Mouse (Mus musculus): ENCODE results near the gene Npr2.

The Npr2 gene

DNA sequence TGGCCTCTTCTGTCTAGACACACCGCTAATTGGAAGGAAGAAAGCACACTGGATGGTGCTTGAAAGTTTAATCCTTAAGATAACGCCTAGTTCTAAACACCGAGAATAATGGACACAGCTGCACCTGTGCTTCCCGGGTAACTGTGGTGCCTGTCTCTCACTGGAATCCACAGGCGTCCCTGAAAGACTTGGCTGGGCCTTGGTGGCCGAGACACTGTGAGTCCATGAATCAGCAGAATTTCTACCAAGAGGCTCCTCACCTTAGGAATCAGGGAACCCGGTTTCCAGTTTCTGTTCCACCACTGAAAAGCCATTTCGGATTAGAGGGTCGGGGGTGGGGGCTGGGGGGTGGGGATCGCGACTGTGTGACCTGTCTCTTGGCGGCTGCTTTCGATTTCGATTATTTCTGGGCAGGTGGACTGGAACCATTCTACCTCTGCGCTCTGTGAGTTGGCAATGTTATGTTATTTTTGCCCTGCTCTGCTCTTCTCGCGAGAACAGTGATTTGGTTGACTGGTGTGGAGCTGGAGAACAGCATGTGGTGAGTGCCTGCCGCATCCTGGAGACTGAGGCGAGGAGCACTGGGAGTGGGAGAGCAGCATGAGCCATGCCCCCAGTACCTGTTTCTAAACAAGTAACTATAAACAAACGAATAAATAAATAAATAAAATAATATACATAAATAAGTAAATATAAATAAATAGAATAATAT lies 2.5 kb upstream of the Npr2 start:
- DNase-seq = no peak

DNA sequence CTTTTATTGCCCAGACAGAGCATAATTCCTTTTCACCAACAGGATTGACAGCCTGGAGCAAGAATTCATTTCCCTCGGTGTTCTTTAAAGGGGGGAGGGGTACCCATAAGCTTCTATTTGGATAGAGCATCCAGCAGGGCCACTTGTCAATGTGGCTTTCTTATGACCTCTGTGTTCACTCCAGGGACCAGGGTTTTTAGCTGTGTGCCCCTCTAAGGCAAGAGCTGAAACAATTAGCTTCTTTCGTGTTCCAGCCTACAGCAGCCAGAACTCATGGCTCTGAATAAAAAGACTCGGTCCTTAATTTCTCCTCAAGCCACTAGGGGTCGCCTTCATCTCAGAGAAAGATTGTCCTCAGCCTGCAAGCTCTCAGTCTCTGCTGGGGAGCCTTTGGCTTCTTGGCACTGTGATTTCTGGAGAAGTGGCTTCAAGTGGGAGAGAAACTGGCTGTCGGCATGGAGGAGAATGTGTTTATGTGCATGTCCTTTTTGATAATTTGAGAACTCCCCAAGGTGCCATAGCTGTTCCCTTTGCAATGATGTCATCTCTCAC lies 1.6 kb upstream of the Npr2 start:
- DNase-seq = peak; percentile 80 to 88

DNA sequence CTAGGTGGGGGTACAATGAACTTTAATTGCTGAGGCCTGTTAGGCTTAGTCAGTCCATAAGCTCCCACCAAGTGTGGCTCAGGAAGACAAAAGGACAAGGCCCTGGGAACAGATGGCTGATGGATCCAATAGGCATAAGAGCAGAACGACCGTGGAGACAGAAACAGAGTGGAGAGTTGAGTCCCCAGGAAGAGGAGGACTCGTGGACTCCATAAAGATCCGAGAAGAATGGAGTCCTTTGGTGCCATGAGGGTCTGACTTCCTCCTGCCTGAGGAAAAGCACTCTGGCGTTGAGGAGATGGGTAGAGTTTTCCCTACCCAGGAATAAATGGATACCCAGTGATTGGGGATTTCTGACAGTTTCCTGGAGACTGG lies 1.1 kb upstream of the Npr2 start:
- no peak for DNase-seq

DNA sequence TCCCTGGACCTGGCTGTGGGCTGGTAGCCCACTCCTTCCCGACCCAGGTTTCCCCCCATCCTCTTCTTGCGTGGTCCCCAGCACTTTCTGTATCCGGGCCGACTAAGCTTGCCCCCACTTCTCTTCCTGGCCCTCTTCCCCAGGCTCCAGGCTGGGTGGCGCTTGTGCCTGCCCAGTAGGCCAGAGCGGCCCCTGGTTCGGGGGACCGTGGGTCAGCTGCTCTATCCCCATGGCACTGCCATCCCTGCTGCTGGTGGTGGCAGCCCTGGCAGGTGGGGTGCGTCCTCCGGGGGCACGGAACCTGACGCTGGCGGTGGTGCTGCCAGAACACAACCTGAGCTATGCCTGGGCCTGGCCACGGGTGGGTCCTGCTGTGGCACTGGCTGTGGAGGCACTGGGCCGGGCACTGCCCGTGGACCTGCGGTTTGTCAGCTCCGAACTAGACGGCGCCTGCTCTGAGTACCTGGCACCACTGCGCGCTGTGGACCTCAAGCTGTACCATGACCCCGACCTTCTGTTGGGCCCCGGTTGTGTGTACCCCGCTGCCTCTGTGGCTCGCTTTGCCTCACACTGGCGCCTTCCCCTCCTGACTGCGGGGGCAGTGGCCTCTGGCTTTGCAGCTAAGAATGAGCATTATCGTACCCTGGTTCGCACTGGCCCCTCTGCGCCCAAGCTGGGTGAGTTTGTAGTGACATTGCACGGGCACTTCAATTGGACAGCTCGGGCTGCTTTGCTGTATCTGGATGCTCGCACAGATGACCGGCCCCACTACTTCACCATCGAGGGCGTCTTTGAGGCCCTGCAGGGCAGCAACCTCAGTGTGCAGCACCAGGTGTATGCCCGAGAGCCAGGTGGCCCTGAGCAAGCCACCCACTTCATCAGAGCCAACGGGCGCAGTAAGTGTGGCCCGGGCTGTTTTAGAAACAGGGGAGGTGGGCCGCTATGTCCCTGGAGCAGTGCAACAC lies 503 bp downstream of the Npr2 start:
- no peak for DNase-seq

DNA sequence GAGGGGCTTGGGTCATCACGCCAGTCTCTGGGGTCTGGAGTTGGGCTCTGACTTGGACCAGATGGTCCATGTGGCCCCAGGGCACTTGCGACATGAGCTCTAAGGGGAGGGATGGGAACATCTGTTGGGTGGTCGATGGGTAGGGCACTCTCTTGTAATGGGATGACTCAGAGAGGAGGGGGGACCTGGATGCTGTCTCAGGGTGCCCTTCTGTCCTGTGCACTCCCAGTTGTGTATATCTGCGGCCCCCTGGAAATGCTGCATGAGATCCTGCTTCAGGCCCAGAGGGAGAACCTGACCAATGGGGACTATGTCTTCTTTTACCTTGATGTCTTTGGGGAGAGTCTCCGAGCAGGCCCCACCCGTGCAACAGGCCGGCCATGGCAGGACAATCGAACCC lies 1.6 kb downstream of the Npr2 start:
- DNase-seq = no peak

DNA sequence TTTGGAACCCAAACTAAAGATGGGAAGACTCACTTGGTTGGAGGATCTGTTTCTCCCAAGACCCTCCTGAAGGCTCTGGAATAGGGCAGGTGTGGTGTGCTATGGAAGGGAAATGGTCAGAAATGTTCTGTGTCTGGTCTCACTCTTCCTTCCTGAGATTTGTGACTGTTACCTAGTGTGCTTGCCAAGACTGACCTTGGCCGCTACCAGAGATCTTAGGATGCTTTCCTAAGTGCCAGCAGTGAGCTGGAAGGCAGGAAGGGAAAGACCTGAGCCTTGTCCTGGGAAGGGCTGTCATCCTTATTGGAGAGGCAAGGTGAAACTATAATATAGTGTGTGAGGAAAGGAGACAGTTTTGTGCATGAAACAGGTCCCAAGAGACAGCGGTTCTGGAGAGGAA lies 2.0 kb downstream of the Npr2 start:
- DNase-seq = no peak

DNA sequence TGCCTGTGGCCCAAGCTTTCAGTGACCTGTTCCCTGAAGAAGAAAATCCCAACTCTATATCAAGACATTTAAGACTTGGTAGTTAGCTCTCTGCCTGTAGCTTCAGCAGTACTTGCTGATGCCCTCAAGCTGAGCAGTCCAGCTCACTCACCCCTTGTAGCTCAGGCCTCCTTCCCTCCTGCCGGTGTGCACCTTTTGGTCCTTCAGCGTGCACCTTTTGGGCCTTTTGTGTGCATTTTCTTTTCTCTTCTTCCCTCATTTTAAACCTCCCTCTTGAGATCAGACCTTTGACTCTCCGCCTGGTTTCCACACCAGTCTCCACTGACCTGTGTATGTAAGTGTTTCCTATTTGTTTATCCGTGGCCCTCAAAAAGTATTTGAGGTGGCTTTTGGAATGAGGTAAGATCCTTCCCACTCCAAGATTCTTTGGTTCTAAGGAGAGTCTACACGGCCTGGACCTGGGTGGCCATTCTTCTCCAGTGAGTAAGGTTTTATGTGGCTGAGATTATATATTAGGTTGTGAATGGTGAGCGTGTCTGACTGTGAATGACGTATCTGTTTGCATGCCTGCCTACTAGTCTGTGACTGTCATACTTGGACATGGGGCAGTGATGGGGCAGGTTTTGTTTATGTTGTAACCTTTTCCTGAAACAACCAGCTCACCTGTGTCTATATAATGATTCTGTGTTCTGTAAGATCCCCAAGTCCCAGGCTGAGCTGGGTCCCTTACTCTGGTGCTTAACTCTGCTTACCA lies 3.1 kb downstream of the Npr2 start:
- DNase-seq = peak; percentile 3 to 17

DNA sequence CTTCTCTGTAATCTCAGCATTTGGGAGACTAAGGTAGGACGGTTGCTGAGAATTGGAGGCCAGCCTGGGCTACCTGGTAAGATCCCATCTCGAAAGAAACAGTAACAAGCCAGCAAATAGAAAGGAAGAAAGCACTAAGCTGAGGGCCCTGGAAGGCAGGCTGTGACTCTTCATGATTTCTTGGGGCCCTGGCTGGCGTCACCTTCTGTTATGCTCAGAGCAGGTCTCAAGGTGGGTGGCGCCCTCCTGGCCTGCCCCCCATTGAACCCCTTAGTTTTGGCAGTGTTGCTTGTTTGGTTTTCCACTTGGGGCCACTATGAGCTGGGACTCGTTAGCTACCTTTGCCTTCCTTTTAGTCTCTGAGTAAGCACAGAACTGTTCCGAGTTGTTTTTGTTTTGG lies 5.0 kb downstream of the Npr2 start:
- DNase-seq = peak in 1 of 2 experiments; percentile 2

DNA sequence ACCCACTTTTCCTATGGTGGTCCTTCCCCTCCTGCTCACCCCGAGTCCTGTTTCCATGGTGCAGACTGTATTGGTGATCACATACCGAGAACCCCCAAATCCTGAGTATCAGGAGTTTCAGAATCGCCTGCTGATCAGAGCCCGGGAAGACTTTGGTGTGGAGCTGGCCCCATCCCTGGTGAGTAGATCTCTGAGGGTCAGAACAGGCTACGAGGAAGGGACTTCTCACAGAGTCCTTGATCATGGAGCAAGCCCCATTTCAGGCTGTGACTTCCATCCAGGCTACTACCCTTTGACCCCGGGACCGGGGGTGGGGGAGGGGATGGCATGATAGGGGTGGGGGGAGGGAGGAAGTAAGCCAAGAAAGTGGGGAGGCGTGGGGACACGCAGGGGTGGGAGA lies 8.3 kb downstream of the Npr2 start:
- peak in 1 of 2 experiments; percentile 1 for DNase-seq

DNA sequence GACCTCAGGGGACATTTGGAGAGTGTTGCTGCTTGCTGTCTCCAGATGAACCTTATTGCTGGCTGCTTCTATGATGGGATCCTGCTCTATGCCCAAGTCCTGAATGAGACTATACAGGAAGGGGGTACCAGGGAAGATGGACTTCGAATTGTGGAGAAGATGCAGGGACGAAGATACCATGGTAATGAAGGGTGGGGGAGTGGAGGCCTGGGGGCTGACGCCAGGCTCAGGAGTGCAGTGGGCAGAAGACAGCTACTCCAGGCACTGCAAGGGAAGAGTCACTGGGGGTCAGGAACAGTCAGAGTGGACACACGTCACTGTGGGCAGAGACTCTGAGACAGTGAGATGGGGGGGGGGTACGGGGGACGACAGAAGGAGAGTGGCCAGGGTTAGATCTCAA lies 8.8 kb downstream of the Npr2 start:
- peak in 1 of 2 experiments; percentile 0 for DNase-seq

DNA sequence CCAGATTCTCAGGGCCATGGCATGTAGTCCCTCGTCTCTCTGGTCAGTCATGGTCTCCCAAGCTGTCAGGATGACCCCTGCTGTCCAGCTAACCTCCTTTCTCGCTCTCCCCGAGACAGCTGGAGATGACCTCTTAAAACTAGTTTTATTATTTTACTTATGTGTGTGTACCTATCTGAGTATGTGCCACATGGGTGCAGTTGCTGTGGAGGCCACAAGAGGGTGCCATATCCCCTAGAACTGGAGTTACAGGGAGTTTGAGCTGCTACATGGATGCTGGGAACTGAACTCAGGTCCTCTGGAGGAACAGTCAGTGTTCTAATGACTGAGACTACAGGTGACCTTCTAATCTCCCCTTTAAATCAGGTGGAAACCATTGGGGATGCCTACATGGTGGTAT lies 18.0 kb downstream of the Npr2 start:
- no peak for DNase-seq

DNA sequence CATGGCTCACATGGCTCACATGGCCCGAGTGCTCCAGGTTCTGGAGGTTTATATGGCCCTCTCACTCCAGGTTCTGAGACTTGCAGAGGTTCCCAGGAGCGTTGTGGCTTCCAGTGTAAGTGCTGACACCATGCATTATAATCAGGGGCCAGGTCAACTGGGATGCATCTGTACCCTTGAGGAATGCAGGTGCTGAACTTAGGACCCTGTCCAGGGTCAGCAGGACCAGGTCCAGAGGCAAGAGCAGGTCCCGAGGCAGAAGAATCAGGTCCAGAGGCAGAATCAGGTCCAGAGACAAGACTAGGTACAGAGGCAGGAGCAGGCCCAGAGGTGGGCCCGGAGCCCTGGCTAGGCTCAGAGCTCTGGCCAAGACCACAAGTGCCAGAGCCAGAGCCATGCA lies 21.0 kb downstream of the Npr2 start:
- DNase-seq = no peak

DNA sequence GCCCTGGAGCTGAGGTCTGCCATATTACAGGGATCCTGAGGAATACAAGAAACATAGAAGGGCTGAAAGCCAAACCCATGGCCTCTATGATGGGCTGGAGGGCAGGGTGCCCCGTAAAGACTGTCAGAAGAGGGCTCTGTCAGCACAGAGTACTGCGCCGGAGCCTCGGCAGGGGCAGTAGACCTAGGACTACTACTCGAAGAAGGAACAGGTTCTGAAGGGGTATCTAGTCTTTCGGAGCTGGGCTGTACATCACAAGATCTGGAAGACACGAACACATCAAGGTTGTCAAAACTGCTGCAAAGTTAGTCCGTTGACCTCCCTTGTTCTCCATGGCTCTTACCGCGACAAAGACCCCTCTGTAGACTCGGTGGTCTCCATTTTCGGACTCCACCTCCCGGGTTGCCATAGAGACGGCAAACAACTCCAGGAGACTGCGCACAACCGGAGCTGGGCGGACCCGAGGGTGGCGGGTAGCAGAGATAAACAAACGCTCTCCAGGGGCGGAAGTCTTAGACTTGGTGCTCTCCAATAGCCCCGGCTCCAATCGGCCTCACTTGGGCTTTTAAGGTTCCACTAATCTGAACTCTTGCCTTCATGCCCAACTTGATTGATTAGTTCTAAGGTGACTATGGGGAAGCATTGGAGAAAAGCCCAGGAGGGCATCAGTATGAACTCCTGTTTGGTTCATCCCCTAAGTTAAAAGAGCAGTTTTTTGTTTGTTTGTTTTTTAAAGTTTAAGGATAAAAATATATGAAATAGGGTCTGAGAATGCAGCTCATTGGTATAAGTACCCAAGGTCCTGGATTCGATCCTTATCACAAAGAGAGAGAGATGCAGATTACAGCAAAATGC lies 21.7 kb downstream of the Npr2 start, which contains the start of gene Spag8:
TSS of gene Spag8 (minus strand) at position 434 of the 855 bp plus-strand sequence.
- DNase-seq = peak; percentile 62 to 81

DNA sequence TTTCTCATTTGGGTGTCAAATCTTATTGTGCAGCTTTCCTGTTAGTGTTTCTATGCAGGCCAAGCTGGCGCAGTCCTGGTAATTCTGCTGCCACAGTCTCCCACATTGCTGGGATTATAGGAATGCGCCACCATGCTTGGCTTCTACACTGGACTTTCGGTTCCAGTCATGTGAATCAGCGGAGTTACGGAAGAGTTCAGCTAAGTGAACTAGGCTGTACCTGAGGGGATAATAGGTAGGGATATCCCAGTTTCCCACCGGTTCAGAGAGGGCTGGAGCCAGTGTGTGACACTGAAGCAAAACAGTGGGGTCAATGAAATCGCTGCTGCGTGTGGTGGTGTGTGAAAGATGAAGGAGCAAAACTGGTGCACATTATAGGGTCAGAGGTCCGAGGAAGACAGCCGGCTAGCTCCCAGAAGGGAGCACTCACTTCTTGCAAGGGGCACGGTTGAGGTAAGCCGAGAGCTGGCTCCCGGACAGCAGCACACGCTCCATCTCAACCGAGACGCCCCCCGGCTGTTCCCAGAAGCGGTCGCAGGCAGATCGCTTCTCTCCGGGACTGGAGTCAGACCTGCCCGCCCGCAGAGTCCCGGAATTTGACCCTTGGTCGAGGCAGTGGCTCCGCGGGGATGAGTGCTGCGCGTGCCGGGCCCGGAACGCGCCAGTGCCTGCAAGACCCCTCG lies 24.1 kb downstream of the Npr2 start:
- DNase-seq = no peak

DNA sequence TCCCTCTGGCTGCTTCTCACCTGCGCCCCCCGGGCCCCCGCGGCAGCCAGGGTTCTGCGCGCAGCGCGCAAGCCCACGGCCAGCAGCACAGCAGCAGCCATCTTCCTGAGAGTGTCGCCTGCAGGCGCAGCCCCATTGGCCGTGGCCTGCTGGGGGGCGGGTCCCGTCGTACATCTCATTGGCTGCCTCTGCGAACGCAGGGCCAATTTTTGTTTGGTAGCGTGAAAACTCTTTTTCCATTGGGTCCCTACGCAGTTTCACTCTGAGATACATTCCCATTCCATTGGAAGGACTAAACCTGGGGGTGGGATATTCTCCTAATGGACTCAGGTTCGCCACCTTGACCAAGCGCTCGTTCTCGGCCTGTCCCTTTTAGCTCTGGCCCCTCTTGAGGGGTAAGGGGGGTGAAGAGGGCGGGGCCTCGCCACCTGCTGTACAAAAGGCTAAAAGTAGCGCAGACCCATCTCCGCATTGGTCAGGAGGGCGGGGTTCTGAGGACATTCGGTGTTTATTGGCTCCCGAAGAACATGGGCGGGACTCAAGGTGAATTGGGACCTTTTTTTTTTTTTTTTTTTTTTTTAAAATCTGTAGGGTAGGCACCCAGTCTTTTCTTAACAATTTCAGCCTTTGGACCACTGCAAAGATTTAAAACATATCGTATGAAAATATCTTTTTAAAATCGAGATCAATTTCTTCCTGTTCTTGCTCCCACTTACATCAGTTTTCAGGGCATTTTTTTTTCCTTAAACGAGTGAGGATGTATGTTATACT lies 24.8 kb downstream of the Npr2 start, which contains the start of gene Hint2:
TSS of gene Hint2 (minus strand) at position 128 of the 771 bp plus-strand sequence.
- peak; percentile 97 for DNase-seq

DNA sequence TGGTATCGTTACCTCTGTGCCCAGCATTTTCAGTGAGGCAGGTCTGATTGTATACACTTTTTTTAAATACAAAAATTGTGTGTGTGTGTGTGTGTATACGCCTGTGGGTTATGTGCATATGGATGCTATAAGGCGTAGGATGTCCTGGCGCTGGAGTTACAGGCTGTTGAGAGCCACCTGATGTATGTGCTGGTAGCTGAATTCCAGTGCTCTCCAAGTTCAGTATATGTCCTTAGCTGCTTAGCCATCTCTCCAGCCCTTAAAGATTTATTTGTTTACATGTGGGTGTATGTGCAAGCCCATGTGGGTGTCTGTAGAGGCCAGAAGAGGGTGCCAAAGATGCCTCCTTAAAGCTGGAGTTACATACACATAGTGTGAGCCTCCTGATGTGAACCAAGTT lies 25.4 kb downstream of the Npr2 start:
- DNase-seq = no peak

DNA sequence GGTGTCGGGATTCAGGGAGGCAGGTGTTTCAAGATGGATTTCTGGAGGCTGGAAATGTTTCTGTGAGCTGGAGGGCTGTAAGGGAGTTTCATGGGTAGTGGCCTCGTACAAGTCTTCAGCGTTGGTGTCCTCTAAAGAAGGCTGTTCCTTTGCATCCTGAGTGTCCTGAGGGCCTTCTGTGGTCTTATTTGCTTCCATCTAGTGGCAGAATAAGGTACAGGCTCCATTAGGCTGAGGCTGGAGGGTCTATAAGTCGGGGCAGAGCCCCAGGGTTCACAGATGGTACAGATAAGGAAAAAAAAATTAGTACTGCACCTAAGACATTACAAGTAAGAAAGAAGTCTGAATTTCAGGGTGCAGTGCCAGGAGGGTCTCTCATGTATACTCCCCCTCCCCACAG lies 34.7 kb downstream of the Npr2 start:
- DNase-seq = no peak

DNA sequence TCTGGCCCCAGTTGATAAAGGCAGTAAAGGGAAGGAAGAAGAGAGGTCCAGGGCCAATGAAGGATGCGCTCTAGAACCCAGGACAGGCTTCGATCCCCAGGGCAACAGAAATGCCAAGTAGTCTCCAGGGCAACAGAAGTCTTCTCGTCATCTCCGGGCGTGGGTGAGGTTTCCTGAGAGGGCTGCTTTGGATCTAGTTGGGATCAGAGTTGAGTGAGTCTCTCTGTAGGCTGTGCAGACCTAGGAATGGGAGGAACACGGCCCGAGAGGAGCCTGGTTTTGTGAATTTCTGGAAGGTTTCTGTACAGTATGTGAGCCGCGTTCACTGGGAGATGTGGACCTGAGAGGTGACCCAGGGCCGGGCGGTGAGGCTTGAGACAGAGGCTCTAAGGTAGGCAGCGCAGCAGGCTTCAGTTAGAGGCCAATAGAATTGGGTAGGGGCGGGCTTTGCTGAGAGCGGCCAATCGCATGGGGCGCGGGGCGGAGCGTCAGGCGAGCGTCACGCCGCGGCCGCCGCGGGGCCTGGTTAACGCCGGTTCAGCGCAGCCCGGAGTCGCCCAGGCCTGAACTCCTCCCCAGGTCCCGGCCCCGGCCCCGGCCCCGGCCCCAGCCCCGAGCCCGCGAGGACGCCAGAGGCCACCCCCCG lies 37.2 kb downstream of the Npr2 start, which contains the start of the genes Tmem8b and Fam221b:
TSS of gene Tmem8b (plus strand) at position 190 of the 646 bp plus-strand sequence.
TSS of gene Fam221b (minus strand) at position 364 of the 646 bp plus-strand sequence.
- peak; percentile 92 for DNase-seq

DNA sequence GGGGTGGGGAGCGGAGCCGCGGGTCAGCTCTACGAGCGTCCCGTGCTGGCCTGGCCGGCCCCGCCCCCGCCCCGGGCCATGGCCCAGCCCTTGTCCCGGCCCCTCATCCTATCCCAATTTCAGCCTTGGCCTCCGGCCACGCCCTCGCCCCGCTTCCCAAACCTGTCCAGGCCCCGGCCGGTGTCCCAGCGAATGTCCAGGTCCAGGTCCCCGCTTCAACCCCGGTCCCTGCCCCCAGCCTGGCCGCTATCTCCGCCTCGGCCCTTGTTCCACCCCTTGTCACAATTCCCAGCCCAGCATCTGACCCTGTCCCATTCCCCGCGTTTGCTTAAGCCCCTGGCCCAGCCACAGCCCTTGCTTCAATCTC lies 37.7 kb downstream of the Npr2 start:
- DNase-seq = peak; percentile 83 to 85

DNA sequence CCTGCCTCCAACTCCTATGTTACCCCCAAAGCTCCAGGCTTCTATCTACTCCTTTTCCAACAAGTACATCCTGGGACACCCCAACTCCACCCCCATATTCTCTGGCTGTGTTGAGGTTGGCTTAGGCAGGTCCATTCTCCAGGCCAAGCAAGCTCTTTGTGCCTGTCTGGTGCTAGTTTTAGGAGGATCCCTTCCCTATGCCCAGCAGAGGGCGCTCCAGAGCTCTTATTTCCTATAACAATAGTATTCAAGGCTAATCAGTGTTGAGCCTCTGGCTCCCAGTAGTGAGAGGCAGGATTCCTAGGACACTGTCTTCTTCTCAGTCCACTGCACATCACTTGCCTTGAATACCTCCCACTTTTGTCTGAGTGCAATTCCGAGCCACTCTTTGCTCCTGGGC lies 40.3 kb downstream of the Npr2 start:
- peak; percentile 83 to 89 for DNase-seq
